Mouse (Mus musculus) erythroblast, embryonic 14.5 days (primary cell): ENCODE measurements around the gene Slf2.

Source experiments
- GATA1 ChIP-seq: IDR thresholded peaks from 2 replicates; pipeline ENCODE4 v1.6.1; 2012; ENCODE audit warnings: low read length, inconsistent platforms, mixed read lengths
- TAL1 ChIP-seq: IDR thresholded peaks from 3 replicates; pipeline ENCODE4 v1.6.1; 2012; ENCODE audit warnings: low read length, inconsistent platforms, mixed read lengths

- TF ChIP-seq TAL1 (no peak), GATA1 (no peak)
These were observed 87.0 kb downstream of the Slf2 start for GRCm38 (mm10) chr19:45017909-45018308.
